Mouse (Mus musculus) G1E (cell line): ENCODE results near the gene Tex21.

ENCODE experiments used
- CTCF ChIP-seq: IDR thresholded peaks from 2 replicates; pipeline ENCODE4 v1.5.1; 2012; ENCODE audit warnings: low read depth, low read length, inconsistent platforms, mixed read lengths
- GATA1 ChIP-seq: IDR thresholded peaks from 2 replicates; pipeline ENCODE4 v1.6.1; 2012; ENCODE audit warnings: borderline replicate concordance, low read length, inconsistent platforms, mixed read lengths

- TF ChIP-seq GATA1 (no peak), CTCF (no peak)
Measured at GRCm38 (mm10) chr12:76269196-76269595, 22.6 kb upstream of the Tex21 start.
